Mouse (Mus musculus): ENCODE measurements around the gene Poldip2. TPM values are rescaled to one million over a fixed set of nuclear protein-coding genes. Genes with fewer than 3 reads are reported as not detected.

Gene Poldip2
- polyA plus RNA-seq, 1 experiment, result 43.6 TPM

DNA sequence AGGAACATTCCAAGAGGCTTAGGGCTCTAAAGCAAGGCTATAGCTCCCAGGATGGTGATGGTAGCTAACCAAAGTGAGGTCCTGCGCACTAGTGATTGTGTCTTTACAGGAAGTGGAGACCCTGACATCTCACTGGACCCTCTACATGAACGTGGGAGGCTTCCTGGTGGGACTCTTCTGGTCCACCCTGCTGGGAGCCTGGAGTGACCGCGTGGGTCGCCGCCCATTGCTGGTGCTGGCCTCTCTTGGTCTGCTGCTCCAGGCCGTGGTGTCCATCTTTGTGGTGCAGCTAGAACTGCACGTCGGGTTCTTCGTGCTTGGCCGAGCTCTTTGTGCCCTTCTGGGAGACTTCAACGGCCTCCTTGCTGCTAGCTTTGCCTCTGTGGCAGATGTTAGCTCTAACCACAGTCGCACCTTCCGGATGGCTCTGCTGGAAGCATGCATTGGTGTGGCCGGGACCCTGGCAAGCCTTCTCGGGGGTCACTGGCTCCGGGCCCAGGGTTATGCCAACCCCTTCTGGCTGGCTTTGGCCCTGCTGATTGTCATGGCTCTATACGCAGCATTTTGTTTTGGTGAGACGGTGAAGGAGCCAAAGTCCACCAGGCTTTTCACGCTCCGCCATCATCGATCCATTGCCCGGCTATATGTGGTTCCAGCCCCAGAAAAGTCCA lies 45.6 kb upstream of the Poldip2 start:
- Histone ChIP-seq H3K4me3 (ENCODE audit: control insufficient read depth, insufficient read depth, low read length) (no peak overlapping the region), H3K4me1 (replicated peaks; ENCODE audit: control insufficient read depth, insufficient read depth, low read length) (peaks cover 12% of the 10 kb centered on the region; the same call in 1 of the 2 replicates), H3K36me3 (ENCODE audit: control insufficient read depth, insufficient read depth, low read length) (no peaks in the 10 kb centered on the region), H3K27ac (ENCODE audit: control insufficient read depth, insufficient read depth, low read length) (no peak overlapping the region), H3K27me3 (ENCODE audit: control insufficient read depth, insufficient read depth, low read length) (no peaks in the 10 kb centered on the region)
- WGBS, result 84% methylated on average over 23 of the region's 23 CpGs
- no peak for DNase-seq
- TF ChIP-seq CTCF (IDR thresholded peaks at IDR 0.05; ENCODE audit: borderline replicate concordance, control insufficient read depth, extremely low read depth, insufficient read depth, low read length, poor library complexity) (no peak), POLR2A (IDR thresholded peaks at IDR 0.05; ENCODE audit: control insufficient read depth, extremely low read depth, insufficient read depth, low read length, poor library complexity) (no peak)

DNA sequence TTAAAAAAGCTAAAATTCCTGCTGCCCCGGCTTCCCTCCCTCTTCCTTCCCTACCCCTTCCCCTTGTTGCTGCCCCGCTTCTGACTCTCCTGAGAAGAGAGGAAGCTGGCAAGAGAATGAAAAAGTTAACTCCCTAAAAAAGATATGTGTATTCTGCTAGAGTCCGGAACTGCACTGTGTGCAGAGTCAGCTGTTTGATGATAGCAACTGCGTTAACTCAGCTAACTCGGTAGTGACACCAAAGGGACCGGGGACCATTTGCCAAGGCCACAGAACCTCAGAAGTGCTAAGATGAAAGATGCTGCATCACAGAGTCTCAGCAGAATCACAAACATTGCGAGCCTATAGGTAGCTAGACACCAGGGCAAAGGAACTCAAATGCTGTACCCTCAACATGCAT lies 44.5 kb upstream of the Poldip2 start:
- 76% methylated on average over 7 of the region's 7 CpGs for WGBS
- H3K4me3 ChIP-seq (ENCODE audit: control insufficient read depth, insufficient read depth, low read length), result no peak overlapping the region

DNA sequence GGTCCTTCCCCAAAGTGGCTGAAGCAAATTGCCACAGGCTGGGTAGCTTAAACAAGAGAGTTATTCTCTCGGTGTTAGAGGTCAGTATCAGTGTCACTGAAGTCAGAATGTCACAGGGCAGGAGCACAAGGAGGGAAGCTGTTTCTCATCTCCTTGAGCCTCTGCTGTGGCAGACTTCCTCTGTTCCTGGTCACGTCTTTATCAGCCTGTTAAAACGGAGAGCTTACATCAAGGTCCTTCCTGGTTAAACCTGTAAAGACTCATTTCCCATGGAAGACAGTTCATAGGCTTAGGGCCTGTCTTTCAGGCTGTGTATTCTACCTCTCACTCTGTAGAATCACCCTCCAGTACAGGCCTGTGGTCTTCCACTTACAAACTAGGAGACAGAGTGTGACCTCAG lies 44.1 kb upstream of the Poldip2 start:
- no peak for TF ChIP-seq POLR2A (IDR thresholded peaks at IDR 0.05; ENCODE audit: control insufficient read depth, extremely low read depth, insufficient read depth, low read length, poor library complexity)
- TF ChIP-seq CTCF (IDR thresholded peaks at IDR 0.05; ENCODE audit: borderline replicate concordance, control insufficient read depth, extremely low read depth, insufficient read depth, low read length, poor library complexity), result no peak
- no peak for DNase-seq
- H3K4me3 ChIP-seq (ENCODE audit: control insufficient read depth, insufficient read depth, low read length), result no peak overlapping the region
- H3K36me3 ChIP-seq (ENCODE audit: control insufficient read depth, insufficient read depth, low read length), result no peaks in the 10 kb centered on the region
- H3K27me3 ChIP-seq (ENCODE audit: control insufficient read depth, insufficient read depth, low read length), result no peaks in the 10 kb centered on the region
- H3K4me1 ChIP-seq (replicated peaks; ENCODE audit: control insufficient read depth, insufficient read depth, low read length), result peaks cover 12% of the 10 kb centered on the region; the same call in 1 of the 2 replicates
- WGBS, result 72% methylated on average over 3 of the region's 3 CpGs
- H3K27ac ChIP-seq (ENCODE audit: control insufficient read depth, insufficient read depth, low read length), result no peak overlapping the region

More for the DNA sequence above, 44.5 kb upstream of the Poldip2 start:
- no peaks in the 10 kb centered on the region for H3K27me3 ChIP-seq (ENCODE audit: control insufficient read depth, insufficient read depth, low read length)
- no peak for DNase-seq
- H3K4me1 ChIP-seq (replicated peaks; ENCODE audit: control insufficient read depth, insufficient read depth, low read length), result peaks cover 12% of the 10 kb centered on the region; the same call in 1 of the 2 replicates
- no peaks in the 10 kb centered on the region for H3K36me3 ChIP-seq (ENCODE audit: control insufficient read depth, insufficient read depth, low read length)
- no peak for TF ChIP-seq POLR2A (IDR thresholded peaks at IDR 0.05; ENCODE audit: control insufficient read depth, extremely low read depth, insufficient read depth, low read length, poor library complexity)
- TF ChIP-seq CTCF (IDR thresholded peaks at IDR 0.05; ENCODE audit: borderline replicate concordance, control insufficient read depth, extremely low read depth, insufficient read depth, low read length, poor library complexity), result no peak
- no peak overlapping the region for H3K27ac ChIP-seq (ENCODE audit: control insufficient read depth, insufficient read depth, low read length)

- H3K4me1 ChIP-seq (replicated peaks; ENCODE audit: control insufficient read depth, insufficient read depth, low read length), result peaks cover 9% of the 10 kb centered on the region
- H3K27ac ChIP-seq (ENCODE audit: control insufficient read depth, insufficient read depth, low read length), result no peak overlapping the region
- TF ChIP-seq POLR2A (IDR thresholded peaks at IDR 0.05; ENCODE audit: control insufficient read depth, extremely low read depth, insufficient read depth, low read length, poor library complexity), result no peak
- no peak for TF ChIP-seq CTCF (IDR thresholded peaks at IDR 0.05; ENCODE audit: borderline replicate concordance, control insufficient read depth, extremely low read depth, insufficient read depth, low read length, poor library complexity)
- DNase-seq, result no peak
- no peaks in the 10 kb centered on the region for H3K36me3 ChIP-seq (ENCODE audit: control insufficient read depth, insufficient read depth, low read length)
- no peak overlapping the region for H3K4me3 ChIP-seq (ENCODE audit: control insufficient read depth, insufficient read depth, low read length)
- WGBS, result 94% methylated on average over 10 of the region's 10 CpGs
- H3K27me3 ChIP-seq (ENCODE audit: control insufficient read depth, insufficient read depth, low read length), result no peaks in the 10 kb centered on the region
These were observed 40.5 kb upstream of the Poldip2 start for GRCm38 (mm10) chr11:78471326-78472103.

DNA sequence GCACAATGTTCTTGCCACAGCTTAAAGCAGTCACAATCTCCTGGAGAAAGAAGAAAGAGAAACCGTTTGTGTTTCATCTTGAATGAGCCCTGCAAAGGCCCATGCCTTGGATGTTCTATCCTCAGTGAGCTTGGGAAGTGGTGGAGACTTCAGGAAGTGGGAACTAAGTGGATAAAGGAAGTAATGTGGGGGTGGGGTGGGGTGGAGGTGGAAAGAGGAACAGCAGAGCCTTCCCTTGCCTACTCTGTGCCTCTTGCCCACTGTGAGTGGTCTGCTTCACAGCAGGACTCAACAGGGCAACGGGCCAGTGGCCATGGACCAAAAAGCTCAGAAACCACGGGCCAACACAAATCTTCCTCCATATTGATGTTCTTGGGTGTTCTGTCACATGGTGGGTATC lies 36.7 kb upstream of the Poldip2 start:
- no peaks in the 10 kb centered on the region for H3K27me3 ChIP-seq (ENCODE audit: control insufficient read depth, insufficient read depth, low read length)
- no peak for DNase-seq
- 20% methylated on average over 3 of the region's 3 CpGs for WGBS
- no peak overlapping the region for H3K27ac ChIP-seq (ENCODE audit: control insufficient read depth, insufficient read depth, low read length)
- H3K4me1 ChIP-seq (replicated peaks; ENCODE audit: control insufficient read depth, insufficient read depth, low read length), result peaks cover 9% of the 10 kb centered on the region
- TF ChIP-seq CTCF (IDR thresholded peaks at IDR 0.05; ENCODE audit: borderline replicate concordance, control insufficient read depth, extremely low read depth, insufficient read depth, low read length, poor library complexity) (no peak), POLR2A (IDR thresholded peaks at IDR 0.05; ENCODE audit: control insufficient read depth, extremely low read depth, insufficient read depth, low read length, poor library complexity) (no peak)
- no peak overlapping the region for H3K4me3 ChIP-seq (ENCODE audit: control insufficient read depth, insufficient read depth, low read length)
- no peaks in the 10 kb centered on the region for H3K36me3 ChIP-seq (ENCODE audit: control insufficient read depth, insufficient read depth, low read length)

- H3K36me3 ChIP-seq (ENCODE audit: control insufficient read depth, insufficient read depth, low read length), result no peaks in the 10 kb centered on the region
- no peaks in the 10 kb centered on the region; the same call in 1 of the 2 replicates for H3K27me3 ChIP-seq (ENCODE audit: control insufficient read depth, insufficient read depth, low read length)
- H3K27ac ChIP-seq (ENCODE audit: control insufficient read depth, insufficient read depth, low read length), result no peak overlapping the region
- no peaks in the 10 kb centered on the region for H3K4me1 ChIP-seq (replicated peaks; ENCODE audit: control insufficient read depth, insufficient read depth, low read length)
- 46% methylated on average over 7 of the region's 7 CpGs for WGBS
- no peak for TF ChIP-seq POLR2A (IDR thresholded peaks at IDR 0.05; ENCODE audit: control insufficient read depth, extremely low read depth, insufficient read depth, low read length, poor library complexity)
- TF ChIP-seq CTCF (IDR thresholded peaks at IDR 0.05; ENCODE audit: borderline replicate concordance, control insufficient read depth, extremely low read depth, insufficient read depth, low read length, poor library complexity), result no peak
- no peak overlapping the region for H3K4me3 ChIP-seq (ENCODE audit: control insufficient read depth, insufficient read depth, low read length)
- DNase-seq, result no peak
These were observed 28.4 kb upstream of the Poldip2 start for GRCm38 (mm10) chr11:78483639-78484038.

Data from thymus, adult 2 months (tissue).